Mouse (Mus musculus): ENCODE data around the gene Ralbp1. TPM values are rescaled to one million over a fixed set of nuclear protein-coding genes. Genes with fewer than 3 reads are reported as not detected.

The Ralbp1 gene
- 41.7 TPM for total RNA-seq (2023)

GRCm38 (mm10) chr17:65885697-65886529 is at the start of gene Ralbp1:
Gene Ralbp1 (minus strand): TSS chr17:65885798.

Other genes starting within 250 kb of the Ralbp1 start
- gene Txndc2, start 243.6 kb downstream of the Ralbp1 start, total RNA-seq (2023) = not detected
- gene Rab31, start 113.0 kb downstream of the Ralbp1 start, total RNA-seq (2023) = 2.4 TPM
- 70.6 TPM for gene Ppp4r1, start 103.2 kb downstream of the Ralbp1 start, total RNA-seq (2023)
- 17.8 TPM for gene Twsg1, start 65.4 kb upstream of the Ralbp1 start, total RNA-seq (2023)
- gene Ankrd12, start 191.3 kb upstream of the Ralbp1 start, total RNA-seq (2023) = 65.3 TPM
- gene Ndufv2, start 215.8 kb upstream of the Ralbp1 start, total RNA-seq (2023) = 66.5 TPM
- 44.5 TPM for gene Washc1, start 225.7 kb upstream of the Ralbp1 start, total RNA-seq (2023)
- gene Ddx11, start 237.7 kb upstream of the Ralbp1 start, total RNA-seq (2023) = 21.6 TPM